Mouse (Mus musculus): ENCODE data around the gene Dnajb12.
A peak's percentile ranks its signal among the peaks of the same experiment; 100 is the strongest.

The Dnajb12 gene

GRCm38 (mm10) chr10:59879255-59880028 is at the start of gene Dnajb12:
Gene Dnajb12 (plus strand): TSS chr10:59879556.
- DNase-seq, result peak; percentile 95

- DNase-seq, result no peak
These were observed 49.5 kb upstream of the Dnajb12 start for GRCm38 (mm10) chr10:59829886-59830285.

- DNase-seq, result no peak
These were observed 47.4 kb upstream of the Dnajb12 start for GRCm38 (mm10) chr10:59831950-59832349.

- DNase-seq, result no peak
These were observed 43.8 kb upstream of the Dnajb12 start for GRCm38 (mm10) chr10:59835301-59836155.

GRCm38 (mm10) chr10:59837490-59837889 is 41.9 kb upstream of the Dnajb12 start:
- DNase-seq, result no peak

GRCm38 (mm10) chr10:59841434-59841833 is 37.9 kb upstream of the Dnajb12 start:
- no peak for DNase-seq

GRCm38 (mm10) chr10:59843125-59843524 is 36.2 kb upstream of the Dnajb12 start:
- no peak for DNase-seq

GRCm38 (mm10) chr10:59844686-59845085 is 34.7 kb upstream of the Dnajb12 start:
- no peak for DNase-seq

- no peak for DNase-seq
These were observed 32.9 kb upstream of the Dnajb12 start for GRCm38 (mm10) chr10:59846416-59846815.

- no peak for DNase-seq
These were observed 31.1 kb upstream of the Dnajb12 start for GRCm38 (mm10) chr10:59848079-59848877.

GRCm38 (mm10) chr10:59848953-59849352 is 30.4 kb upstream of the Dnajb12 start:
- DNase-seq, result no peak

GRCm38 (mm10) chr10:59849371-59849770 is 30.0 kb upstream of the Dnajb12 start:
- DNase-seq, result no peak

- DNase-seq, result no peak
These were observed 22.2 kb upstream of the Dnajb12 start for GRCm38 (mm10) chr10:59857157-59857556.

GRCm38 (mm10) chr10:59860684-59861083 is 18.7 kb upstream of the Dnajb12 start:
- DNase-seq, result no peak

GRCm38 (mm10) chr10:59861201-59861600 is 18.2 kb upstream of the Dnajb12 start:
- DNase-seq, result no peak

GRCm38 (mm10) chr10:59862816-59863440 is 16.4 kb upstream of the Dnajb12 start:
- no peak for DNase-seq

- no peak for DNase-seq
These were observed 15.7 kb upstream of the Dnajb12 start for GRCm38 (mm10) chr10:59863620-59864019.

GRCm38 (mm10) chr10:59864232-59864875 is 15.0 kb upstream of the Dnajb12 start:
- DNase-seq, result no peak

- peak; percentile 65 for DNase-seq
These were observed 14.3 kb upstream of the Dnajb12 start for GRCm38 (mm10) chr10:59864884-59865726.

GRCm38 (mm10) chr10:59868266-59868665 is 11.1 kb upstream of the Dnajb12 start:
- DNase-seq, result no peak

GRCm38 (mm10) chr10:59870038-59870437 is 9.3 kb upstream of the Dnajb12 start:
- DNase-seq, result no peak

All from cerebellum, adult 11-12 months (tissue).